29 mouse cellular contexts compared by ENCODE assay signal in genomic region chr9:83527341-83528060, GRCm38 (mm10). TPM values are rescaled to one million over a fixed set of nuclear protein-coding genes. Genes with fewer than 3 reads are reported as not detected.
A peak's percentile ranks its signal among the peaks of the same experiment; 100 is the strongest.
DNase-seq lines count a peak whose midpoint lies in the region; ATAC-seq and TF ChIP-seq lines count a peak whose summit lies in the region.
"Had no signal": no experiment of that assay in that cellular context is flagged by ENCODE, and none has a peak within 500 bp of the region (broad histone marks: within the 10 kb centered on the region; RNA-seq: fewer than 3 reads in every experiment).

No protein-coding gene starts in this region.

- DNase-seq in kidney, adult 9 months, result peak; percentile 40
- DNase-seq in kidney, adult 11 months, result no peak
- peak; percentile 31 for DNase-seq in lung, embryonic 14.5 days
- no peak for DNase-seq in lung, postnatal 4 days
- DNase-seq in stomach, postnatal 0 days (ENCODE audit: low spot score), result no peak
- DNase-seq in gastrocnemius, postnatal 10 days, result no peak
- DNase-seq: adrenal gland, adult 2 months; cerebellum, adult 2 months; cerebellum, postnatal 14 days; gastrocnemius, postnatal 25 days; heart, adult 18-20 months; heart, postnatal 10 days; layer of hippocampus, postnatal 36 days; lung, postnatal 14 days; right cerebral cortex, adult 18-20 months; spleen, adult 18-20 months; thymus, postnatal 4 days had no signal

- H3K4me2 ChIP-seq in lung, embryonic 14.5 days, result no peak overlapping the region
- H3K4me2 ChIP-seq in liver, embryonic 16.5 days (ENCODE audit: low read depth, low read length), result no peak overlapping the region
- H3K4me2 ChIP-seq in stomach, postnatal 0 days (replicated peaks; ENCODE audit: low read depth), result no peak overlapping the region
- H3K4me2 ChIP-seq: embryonic facial prominence, embryonic 15.5 days; forebrain, embryonic 12.5 days; heart, embryonic 13.5 days; hindbrain, embryonic 15.5 days; limb, embryonic 15.5 days; midbrain, embryonic 11.5 days had no signal

- H3K27me3 ChIP-seq in lung, embryonic 14.5 days (ENCODE audit: insufficient read depth, low read length), result no peaks in the 10 kb centered on the region
- H3K27me3 ChIP-seq in liver, embryonic 16.5 days (ENCODE audit: control insufficient read depth, insufficient read depth, low read depth, low read length), result no peaks in the 10 kb centered on the region
- H3K27me3 ChIP-seq in stomach, postnatal 0 days (ENCODE audit: control insufficient read depth, insufficient read depth, low read length), result no peaks in the 10 kb centered on the region
- H3K27me3 ChIP-seq: embryonic facial prominence, embryonic 15.5 days; forebrain, embryonic 12.5 days; heart, embryonic 13.5 days; hindbrain, embryonic 15.5 days; limb, embryonic 15.5 days had no signal

- H3K9me3 ChIP-seq in lung, embryonic 14.5 days (ENCODE audit: low read depth, low read length), result no peaks in the 10 kb centered on the region
- no peaks in the 10 kb centered on the region for H3K9me3 ChIP-seq in liver, embryonic 16.5 days (replicated peaks; ENCODE audit: control insufficient read depth, low read length)
- no peaks in the 10 kb centered on the region for H3K9me3 ChIP-seq in stomach, postnatal 0 days (ENCODE audit: control insufficient read depth, low read length)
- H3K9me3 ChIP-seq: embryonic facial prominence, embryonic 15.5 days; forebrain, embryonic 12.5 days; heart, embryonic 13.5 days; hindbrain, embryonic 10.5 days; hindbrain, embryonic 15.5 days; limb, embryonic 10.5 days; limb, embryonic 15.5 days had no signal

- 69% methylated on average over 7 of the region's 7 CpGs for WGBS in lung, embryonic 14.5 days
- 54% methylated on average over 7 of the region's 7 CpGs for WGBS in liver, embryonic 16.5 days (ENCODE audit: insufficient replicate concordance)
- WGBS in stomach, postnatal 0 days, result 50% methylated on average over 7 of the region's 7 CpGs

- no peak for TF ChIP-seq EP300 in stomach, postnatal 0 days (optimal IDR thresholded peaks at IDR 0.05)

- ATAC-seq in lung, embryonic 14.5 days (ENCODE audit: insufficient read depth), result peak; percentile 65; the same call in 1 of the 2 replicates
- peak; percentile 87 for ATAC-seq in liver, embryonic 16.5 days (ENCODE audit: low read depth)
- peak; percentile 66 for ATAC-seq in stomach, postnatal 0 days (ENCODE audit: low FRiP score, low TSS enrichment)
- ATAC-seq: activated CD4-positive, CD25-positive, alpha-beta regulatory T cell, adult 4 months; inflammation-experienced regulatory T-cells, adult 6 months had no signal

- H3K4me3 ChIP-seq in lung, embryonic 14.5 days (ENCODE audit: low read depth, low read length), result no peak overlapping the region
- H3K4me3 ChIP-seq in liver, embryonic 16.5 days (ENCODE audit: low read depth, low read length), result no peak overlapping the region
- no peak overlapping the region for H3K4me3 ChIP-seq in stomach, postnatal 0 days (ENCODE audit: low read depth, low read length)
- H3K4me3 ChIP-seq: embryonic facial prominence, embryonic 15.5 days; forebrain, embryonic 12.5 days; heart, embryonic 13.5 days; hindbrain, embryonic 10.5 days; hindbrain, embryonic 15.5 days; limb, embryonic 10.5 days; limb, embryonic 15.5 days had no signal

- no peak for TF ChIP-seq CTCF in lung, embryonic 14.5 days (IDR thresholded peaks at IDR 0.05; ENCODE audit: low read depth)
- TF ChIP-seq CTCF in stomach, postnatal 0 days (IDR thresholded peaks at IDR 0.05; ENCODE audit: low read depth), result no peak

- H3K36me3 ChIP-seq in lung, embryonic 14.5 days (ENCODE audit: insufficient read depth), result no peaks in the 10 kb centered on the region
- H3K36me3 ChIP-seq in liver, embryonic 16.5 days (ENCODE audit: control insufficient read depth, insufficient read depth), result no peaks in the 10 kb centered on the region
- no peaks in the 10 kb centered on the region for H3K36me3 ChIP-seq in stomach, postnatal 0 days (ENCODE audit: control insufficient read depth, insufficient read depth, low read length)
- H3K36me3 ChIP-seq: embryonic facial prominence, embryonic 15.5 days; forebrain, embryonic 12.5 days; heart, embryonic 13.5 days; hindbrain, embryonic 10.5 days; hindbrain, embryonic 15.5 days; limb, embryonic 10.5 days; limb, embryonic 15.5 days had no signal

- H3K9ac ChIP-seq in lung, embryonic 14.5 days, result no peak overlapping the region
- no peak overlapping the region for H3K9ac ChIP-seq in liver, embryonic 16.5 days (ENCODE audit: low read depth, low read length)
- H3K9ac ChIP-seq in stomach, postnatal 0 days (ENCODE audit: low read length), result no peak overlapping the region
- H3K9ac ChIP-seq: embryonic facial prominence, embryonic 15.5 days; forebrain, embryonic 12.5 days; heart, embryonic 13.5 days; hindbrain, embryonic 15.5 days; limb, embryonic 15.5 days had no signal

- no peak overlapping the region for H3K27ac ChIP-seq in lung, embryonic 14.5 days (ENCODE audit: low read depth)
- H3K27ac ChIP-seq in liver, embryonic 16.5 days (ENCODE audit: low read length), result peak overlapping the region; percentile 7; the same call in 1 of the 2 replicates
- H3K27ac ChIP-seq in stomach, postnatal 0 days (replicated peaks), result 0 out of 2 replicates have a peak overlapping the region, but pooled peaks have one; percentile 53
- H3K27ac ChIP-seq: embryonic facial prominence, embryonic 15.5 days; forebrain, embryonic 12.5 days; heart, embryonic 13.5 days; hindbrain, embryonic 10.5 days; hindbrain, embryonic 15.5 days; kidney, postnatal 0 days; limb, embryonic 10.5 days; limb, embryonic 15.5 days had no signal

- no peaks in the 10 kb centered on the region for H3K4me1 ChIP-seq in lung, embryonic 14.5 days (ENCODE audit: insufficient read depth)
- no peaks in the 10 kb centered on the region; the same call in 1 of the 2 replicates for H3K4me1 ChIP-seq in liver, embryonic 16.5 days (ENCODE audit: control insufficient read depth, low read depth, low read length)
- H3K4me1 ChIP-seq in stomach, postnatal 0 days (replicated peaks; ENCODE audit: control insufficient read depth, insufficient read depth), result no peaks in the 10 kb centered on the region
- H3K4me1 ChIP-seq: embryonic facial prominence, embryonic 15.5 days; forebrain, embryonic 12.5 days; hindbrain, embryonic 10.5 days; hindbrain, embryonic 15.5 days; limb, embryonic 10.5 days; limb, embryonic 15.5 days had no signal

RNA-seq across cellular contexts. Expression of gene Sh3bgrl2, which starts 20.6 kb away (rescaled TPM):
- polyA plus RNA-seq in lung, embryonic 14.5 days (2014; fragmentation: Nextera tagmentation; extraction: Ambion mirVana), result 56.7 and 59.4 TPM in 2 replicates
- 12.1 and 13.9 TPM in 2 replicates for polyA plus RNA-seq in liver, embryonic 16.5 days (2015; fragmentation: Nextera tagmentation; extraction: Ambion mirVana)
- 114 and 117 TPM in 2 replicates for polyA plus RNA-seq in stomach, postnatal 0 days (2015; fragmentation: Nextera tagmentation; extraction: Ambion mirVana)
- 1 to 10 TPM; 1.5 to 1.9 TPM for total RNA-seq in gastrocnemius, postnatal 10 days (2021)

Comparison
In these comparisons a context has a peak if more than half of its experiments do, and no peak if none do; other contexts are left out.
1. DNase-seq: peak in kidney, adult 9 months (single experiment) and lung, embryonic 14.5 days (single experiment); none in kidney, adult 11 months (single experiment), lung, postnatal 4 days (0 of 2), stomach, postnatal 0 days (single experiment) and gastrocnemius, postnatal 10 days (single experiment).
2. Peak in every context shown above with its lines, with median percentiles within 50 percentile points of each other: ATAC-seq.